Mouse (Mus musculus) cerebellum, adult 11-12 months (tissue): ENCODE data around the gene Ankrd65.
"Not testable (repeated sequence)": the region's sequence is repeated elsewhere in the genome, so short reads cannot be mapped to it uniquely, and the experiment has no call there.

Experiments used
- DNase-seq: peaks from one replicate; pipeline ENCODE4 v3.0.0; 2022

Ankrd65 gene

DNA sequence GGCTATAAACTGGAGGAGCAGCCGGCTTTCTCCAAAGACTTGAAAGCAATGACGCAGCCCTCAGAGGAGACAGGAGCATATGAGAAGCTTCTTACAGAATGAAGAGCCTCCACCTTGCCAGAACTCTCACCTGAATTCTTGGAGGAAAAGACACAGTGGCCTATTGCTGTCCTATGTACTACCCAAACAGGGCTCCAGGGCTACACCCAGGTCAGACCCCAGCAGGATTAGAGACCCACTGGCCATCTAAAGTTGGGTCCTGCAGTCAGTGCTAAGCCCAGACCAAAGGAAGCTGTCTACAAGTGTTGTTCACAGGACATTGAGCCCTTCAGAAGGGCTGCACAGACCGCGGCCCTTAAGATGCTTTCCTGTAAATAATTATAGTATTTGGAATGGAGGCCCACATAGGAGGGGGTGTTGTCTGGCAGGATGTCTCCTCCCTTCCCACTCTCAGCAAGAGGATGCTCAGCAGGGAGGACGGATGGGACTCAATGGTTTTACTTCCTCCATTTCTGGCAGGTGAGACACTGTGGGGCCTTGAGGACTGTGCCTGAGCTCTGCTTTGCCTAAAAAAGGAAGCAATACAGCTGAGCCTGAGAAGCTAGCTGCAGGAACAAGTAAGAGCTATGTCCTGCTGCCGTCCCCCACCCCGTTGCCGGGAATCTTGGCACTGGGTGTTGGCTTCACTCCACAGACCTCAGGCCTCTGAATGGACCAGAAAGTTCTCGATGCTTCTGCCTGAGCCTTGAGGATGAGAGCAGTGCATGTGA lies 15.1 kb upstream of the Ankrd65 start:
- DNase-seq, result peak; percentile 79

DNA sequence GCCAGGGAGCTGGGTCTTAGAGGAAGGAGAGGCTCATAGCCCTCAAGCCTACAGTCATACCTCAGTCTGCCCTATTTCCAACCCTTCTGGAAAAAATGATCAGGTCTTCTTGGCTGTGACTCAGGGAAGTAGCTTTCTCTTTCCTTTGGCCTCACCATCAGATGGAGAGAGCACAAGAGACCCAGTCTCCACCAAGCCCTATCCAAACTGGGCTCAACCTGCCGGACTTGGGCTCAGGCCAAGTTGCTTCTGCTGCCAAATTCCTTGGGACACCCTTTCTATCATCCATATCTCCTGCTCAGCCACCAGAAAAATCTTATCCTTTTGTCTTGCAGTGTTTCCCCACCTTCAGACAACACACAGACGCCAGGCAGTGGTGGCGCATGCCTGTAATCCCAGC lies 14.4 kb upstream of the Ankrd65 start:
- DNase-seq, result peak; percentile 82

DNA sequence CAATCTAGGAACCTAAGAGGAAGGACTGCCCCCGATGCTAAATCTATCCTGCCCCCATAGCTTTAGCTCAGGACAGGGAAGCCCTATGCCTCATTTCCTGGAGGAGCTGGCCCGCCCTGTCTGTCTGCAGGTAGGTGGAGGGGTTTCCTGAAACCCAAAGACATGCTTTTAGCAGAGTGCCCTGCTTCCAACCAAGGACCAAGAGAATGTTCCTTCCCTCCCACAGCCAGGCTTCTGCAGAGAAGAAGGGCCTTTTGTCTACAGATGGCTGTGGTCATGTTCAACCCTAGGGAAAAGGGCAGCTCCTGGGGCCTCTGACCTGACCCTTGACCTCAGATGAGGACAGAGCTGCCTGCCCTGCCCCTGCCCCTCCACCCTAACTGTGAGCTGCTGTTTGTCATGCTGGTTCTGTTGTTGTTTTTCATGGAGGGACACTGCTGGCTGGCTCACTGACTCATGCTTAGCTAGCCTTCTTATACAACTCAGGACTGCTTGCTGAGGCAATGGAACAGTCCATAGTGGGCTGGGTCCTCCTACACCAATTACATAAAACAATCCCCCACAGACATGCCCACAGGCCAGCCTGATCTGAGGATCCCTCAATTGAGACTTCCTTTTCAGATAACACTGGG lies 13.4 kb upstream of the Ankrd65 start:
- no peak for DNase-seq

DNA sequence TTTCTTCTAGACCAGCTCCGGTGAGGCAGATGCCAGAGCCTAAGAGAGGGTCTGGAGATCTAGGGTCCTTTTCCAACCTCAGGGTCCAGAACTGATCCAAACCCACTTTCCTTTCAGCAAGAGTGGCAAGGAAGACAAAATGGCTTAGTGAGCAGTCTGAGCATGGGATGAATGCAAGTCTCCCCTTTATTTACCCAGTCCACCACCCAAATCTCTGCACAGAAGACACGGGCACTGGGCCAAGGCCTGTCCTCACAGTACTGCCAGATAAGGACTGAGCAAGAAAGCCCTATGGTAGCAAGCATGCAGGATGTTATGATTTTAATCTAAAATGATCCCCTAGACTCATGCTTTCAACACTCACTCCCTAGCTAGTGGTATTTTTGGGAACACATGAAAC lies 12.4 kb upstream of the Ankrd65 start:
- no peak for DNase-seq

DNA sequence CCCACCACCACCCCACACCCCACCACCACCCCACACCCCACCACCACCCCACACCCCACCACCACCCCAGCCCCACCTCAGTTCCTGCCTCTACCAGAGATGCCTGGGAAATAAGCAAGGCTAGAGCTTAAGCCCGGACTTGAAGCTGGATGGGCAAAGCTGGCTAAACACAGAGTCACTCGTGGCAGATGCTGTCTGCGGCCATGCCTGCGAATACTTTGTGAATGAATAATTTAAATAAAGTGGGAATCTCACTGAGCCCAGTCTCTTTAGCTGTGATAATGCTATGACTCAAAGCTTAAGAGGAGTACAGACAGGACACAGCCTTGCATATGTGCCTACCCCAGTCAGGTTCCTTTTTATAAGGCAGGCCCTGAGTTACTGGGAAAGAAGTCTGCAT lies 10.7 kb upstream of the Ankrd65 start:
- DNase-seq, result no peak

DNA sequence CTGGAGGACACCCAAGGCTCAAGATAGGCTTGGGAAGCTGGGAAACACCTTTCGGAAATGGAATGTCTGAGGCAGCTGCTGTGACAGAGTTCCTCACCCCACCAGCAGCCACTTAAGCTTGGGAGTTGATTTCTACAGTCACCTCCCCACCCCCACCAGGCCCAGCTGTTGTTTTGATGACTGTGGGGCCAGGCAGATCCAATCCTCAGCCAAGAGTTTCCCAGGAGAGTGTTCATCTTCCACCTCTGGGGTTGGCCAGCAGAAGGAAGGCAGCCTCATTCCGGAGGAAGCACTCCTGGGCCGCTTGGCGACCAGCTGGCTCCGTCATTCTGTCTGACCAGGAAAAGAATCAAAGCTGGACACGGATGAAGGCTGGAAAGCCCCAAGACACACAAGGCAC lies 9.3 kb upstream of the Ankrd65 start:
- no peak for DNase-seq

DNA sequence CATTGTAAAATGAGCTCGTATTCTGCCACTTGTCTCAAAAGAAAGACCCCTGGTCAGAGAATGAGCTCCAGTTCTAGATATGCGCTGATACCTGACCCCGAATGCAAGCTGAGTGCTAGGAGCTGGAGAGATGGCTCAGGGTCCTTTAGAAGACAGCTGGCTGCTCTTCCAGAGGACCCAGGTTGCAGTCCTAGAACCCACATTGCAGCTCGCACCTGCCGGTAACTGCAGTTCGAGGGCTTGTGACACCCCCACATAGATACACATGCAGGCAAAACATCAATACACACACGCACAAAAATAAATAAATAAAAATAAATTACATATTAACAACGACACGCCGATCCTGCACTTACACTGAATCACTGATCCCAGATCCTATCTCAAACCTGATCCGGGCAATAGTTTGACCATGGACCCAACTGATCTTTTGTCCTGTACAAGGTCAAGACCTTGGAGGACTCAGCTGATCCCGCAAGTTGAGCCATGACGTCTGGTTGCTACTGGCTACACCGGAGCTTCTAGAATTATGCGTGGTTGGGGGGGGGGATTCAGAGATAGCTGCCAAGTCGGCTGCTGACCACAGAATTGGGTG lies 6.7 kb upstream of the Ankrd65 start:
- no peak for DNase-seq

DNA sequence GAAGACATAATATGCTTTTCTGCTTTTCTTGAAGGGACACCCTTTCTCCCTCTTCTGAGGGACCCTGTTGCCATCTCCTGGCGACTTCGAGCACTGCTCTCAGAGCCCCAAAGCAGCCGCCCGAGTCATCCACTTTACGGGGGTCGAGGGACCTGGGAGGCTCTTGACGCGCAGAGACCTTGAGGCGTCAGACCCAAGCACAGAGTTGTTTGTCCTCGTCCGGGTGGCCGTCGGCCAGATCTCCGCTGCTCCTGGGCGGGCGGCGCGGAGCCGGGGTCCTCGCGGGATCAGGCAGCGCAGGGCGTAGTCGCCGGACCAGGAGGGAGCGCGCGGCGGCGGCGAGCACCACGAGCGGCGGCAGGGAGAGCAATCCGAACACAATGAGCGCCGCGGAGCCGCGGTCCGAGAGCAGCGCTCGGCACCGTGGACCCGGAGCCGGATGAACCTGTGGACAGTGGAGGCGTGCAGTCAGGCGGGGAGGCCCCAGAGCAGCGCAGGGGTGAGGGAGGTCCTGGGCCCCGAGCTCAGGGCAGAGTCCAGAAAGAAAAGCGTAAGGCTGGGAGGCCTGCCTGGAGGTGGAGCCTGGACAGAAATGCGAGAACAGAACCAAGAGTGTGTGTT lies 6.0 kb upstream of the Ankrd65 start:
- DNase-seq, result peak; percentile 83

DNA sequence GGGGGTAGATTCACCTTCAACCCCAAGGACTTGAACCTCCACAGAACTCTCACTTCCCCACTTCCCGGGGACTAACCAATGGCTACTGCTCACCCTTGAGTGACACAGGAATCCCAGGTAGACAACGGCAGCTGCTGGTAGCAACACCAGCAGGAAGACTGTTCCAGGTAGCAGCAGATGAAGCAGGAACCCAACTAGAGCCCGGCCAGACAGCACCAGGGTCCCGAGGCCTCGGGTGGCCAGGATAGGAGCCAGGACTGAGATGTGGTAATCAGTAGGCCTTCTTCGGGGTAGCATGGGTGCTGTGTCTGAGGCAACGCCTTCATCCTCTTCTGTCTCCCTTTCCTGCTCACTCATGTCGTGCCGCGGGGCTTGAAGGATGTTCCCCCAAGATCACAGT lies 5.0 kb upstream of the Ankrd65 start:
- DNase-seq, result no peak

DNA sequence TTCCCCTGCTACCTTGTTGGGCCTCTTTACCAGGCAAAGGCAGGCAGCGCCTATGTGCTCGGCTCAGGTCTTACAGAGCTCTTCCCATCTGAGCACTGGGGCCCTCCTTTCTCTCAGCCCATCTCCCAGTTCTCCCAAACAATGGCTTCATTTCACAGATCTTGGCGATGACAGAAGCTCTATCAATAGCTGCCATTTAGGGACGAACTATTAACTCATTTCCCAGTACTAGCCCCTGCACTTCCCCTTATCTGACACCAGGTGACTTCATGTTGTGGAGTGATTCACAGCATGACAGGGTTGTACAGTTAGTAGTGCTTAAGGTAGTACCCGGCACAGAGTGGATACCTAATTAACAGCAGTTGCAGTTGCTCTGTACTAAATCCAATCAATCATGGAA lies 4.4 kb upstream of the Ankrd65 start, which contains the start of gene Tmem88b:
TSS of gene Tmem88b (minus strand) at position 56 of the 400 bp plus-strand sequence.
- no peak for DNase-seq

DNA sequence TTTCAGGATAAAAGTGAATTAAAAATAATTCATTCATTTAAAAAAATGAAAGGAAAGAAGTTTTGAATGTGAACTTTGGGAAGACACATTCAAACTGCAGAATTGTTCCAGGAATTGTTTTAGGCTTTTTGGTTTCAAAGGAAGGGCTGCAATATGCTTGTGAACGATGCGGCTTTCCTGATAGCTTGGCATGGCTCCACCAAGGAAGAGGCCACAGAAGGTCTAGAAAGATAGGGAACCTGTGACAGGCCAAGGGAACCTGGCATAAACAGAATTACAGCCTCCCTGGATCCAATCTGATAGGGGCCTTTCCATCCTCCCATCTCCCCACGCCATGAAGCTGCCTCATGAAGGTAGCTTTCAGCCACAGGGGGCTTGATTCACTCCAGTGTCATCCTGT lies 1.9 kb upstream of the Ankrd65 start:
- no peak for DNase-seq

DNA sequence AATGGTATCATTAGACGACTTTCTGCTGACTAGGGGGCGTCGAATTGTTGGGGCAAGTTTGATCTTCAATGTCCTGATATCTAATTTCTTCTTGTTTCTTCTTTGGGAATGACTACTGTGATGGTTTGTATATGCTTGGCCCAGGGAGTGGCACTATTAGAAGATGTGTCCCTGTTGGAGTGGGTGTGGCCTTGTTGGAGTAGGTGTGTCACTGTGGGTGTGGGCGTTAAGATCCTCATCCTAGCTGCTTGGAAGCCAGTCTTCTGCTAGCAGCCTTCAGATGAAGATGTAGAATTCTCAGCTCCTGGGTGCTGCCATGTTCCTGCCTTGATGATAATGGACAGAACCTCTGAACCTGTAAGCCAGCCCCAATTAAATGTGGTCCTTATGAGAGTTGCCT lies 1.4 kb upstream of the Ankrd65 start:
- DNase-seq, result not testable (repeated sequence)

DNA sequence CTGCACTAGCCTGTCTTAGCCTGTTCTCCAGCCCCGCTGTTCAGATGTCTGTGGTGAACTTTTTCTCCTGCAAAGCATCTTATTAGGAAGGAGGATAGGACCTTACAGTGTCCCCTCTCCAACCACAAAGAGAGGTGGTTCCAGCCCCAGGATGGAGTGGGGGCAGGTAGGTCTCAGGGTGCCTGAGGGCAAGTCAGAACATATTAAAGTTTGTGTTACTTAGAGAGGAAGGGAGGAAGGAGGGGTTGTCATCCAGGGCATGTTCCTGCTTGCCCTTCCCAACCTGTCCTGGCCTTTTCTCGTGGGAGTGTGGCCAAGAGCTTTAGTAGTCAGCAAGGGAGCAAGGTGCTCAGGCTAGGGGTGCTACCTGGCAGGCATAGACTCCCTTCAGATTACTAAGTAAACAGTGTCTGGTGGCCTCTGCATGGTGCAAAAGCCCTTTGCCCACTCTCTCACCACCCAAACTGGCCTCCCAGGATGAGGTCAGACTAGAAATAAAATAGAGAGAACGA lies 467 bp downstream of the Ankrd65 start:
- no peak for DNase-seq

DNA sequence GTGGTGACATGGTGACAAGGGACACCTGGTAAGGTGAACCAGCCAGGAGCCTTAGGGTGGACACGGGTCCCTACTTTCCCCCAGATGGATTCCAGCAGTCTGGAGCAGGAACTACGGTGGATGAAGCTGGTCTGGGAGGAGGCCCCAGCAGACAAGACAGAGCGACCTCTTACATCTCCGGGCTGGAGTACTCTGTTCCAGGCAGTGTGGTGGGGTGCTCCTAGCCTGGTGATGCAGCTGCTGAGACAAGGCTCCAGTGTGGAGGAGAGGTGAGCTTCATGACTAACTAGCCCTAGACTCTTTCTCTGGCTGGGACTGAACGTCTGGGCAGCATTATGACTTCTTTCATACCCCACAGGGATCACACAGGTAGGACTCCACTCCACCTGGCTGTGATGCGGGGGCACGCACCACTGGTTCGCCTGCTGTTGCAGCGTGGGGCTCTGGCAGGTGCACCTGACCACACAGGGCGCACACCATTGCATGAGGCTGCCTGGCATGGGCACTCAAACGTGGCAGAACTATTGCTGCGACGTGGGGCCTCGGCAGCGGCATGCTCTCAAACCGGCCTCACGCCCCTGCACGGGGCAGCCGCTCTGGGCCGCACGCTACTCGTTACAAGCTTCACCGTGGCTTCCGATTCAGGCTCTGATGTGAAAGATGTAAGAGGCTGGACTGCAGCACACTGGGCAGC lies 1.1 kb downstream of the Ankrd65 start:
- no peak for DNase-seq

DNA sequence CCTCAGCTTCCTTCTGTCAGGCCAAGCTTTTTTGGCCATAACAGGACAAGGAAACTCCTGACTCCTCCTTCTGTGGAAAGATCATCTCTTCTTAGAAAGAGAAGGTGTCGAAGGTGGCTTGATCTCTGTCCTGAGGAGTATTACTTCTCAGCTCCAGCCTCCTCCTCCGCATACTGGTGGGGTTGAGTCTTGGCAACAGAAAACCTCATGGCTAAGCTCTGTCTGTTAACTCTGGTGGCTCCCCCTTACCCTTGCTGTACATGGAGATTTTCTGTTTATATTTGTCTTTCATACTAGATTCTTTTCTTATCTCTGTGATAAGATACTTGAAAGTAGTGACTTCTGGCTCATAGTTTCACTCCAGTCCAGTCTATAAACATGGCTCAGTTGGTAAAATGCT lies 3.5 kb downstream of the Ankrd65 start:
- no peak for DNase-seq

DNA sequence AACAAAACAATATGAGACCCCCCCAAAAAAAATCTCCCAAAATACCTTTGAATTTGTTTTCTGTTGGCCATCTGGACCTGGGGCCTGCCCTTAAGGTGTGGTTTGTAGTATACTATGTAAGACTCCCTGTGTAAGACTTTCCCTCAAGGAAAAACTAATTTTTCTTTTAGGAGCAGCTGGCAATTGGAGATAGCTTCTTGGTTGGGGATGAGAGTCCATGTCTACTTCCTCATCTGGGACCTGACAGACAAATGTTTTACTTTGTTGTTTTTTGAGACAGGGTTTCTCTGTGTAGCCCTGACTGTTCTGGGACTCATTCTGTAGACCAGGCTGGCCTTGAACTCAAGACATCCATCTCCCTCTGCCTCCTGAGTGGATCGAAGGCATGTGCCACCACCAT lies 11.8 kb downstream of the Ankrd65 start:
- no peak for DNase-seq

DNA sequence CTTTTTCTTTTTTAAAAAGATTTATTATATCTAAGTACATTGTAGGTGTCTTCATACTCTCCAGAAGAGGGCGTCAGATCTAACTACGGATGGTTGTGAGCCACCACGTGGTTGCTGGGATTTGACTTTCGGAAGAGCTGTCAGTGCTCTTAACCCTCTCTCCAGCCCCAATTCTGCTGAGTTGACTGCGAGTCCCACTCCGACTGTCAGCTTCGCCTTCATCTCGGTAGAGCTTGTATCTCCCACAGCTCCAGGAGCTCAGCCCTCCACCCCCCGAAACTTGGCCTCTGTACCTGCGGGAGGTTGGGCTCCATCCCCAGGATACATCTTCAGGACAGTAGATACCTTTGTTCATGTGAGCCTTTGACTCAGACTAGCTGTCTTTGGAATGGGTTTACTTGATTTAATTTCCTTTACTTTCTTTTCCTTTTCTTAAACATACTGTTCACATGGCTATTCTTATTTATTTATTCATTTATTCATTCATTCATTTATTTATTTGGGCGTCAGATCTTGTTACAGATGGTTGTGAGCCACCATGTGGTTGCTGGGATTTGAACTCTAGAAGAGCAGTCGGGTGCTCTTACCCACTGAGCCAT lies 12.6 kb downstream of the Ankrd65 start, which contains the start of gene Mrpl20:
TSS of gene Mrpl20 (plus strand) at position 138 of the 599 bp plus-strand sequence.
- DNase-seq, result no peak

DNA sequence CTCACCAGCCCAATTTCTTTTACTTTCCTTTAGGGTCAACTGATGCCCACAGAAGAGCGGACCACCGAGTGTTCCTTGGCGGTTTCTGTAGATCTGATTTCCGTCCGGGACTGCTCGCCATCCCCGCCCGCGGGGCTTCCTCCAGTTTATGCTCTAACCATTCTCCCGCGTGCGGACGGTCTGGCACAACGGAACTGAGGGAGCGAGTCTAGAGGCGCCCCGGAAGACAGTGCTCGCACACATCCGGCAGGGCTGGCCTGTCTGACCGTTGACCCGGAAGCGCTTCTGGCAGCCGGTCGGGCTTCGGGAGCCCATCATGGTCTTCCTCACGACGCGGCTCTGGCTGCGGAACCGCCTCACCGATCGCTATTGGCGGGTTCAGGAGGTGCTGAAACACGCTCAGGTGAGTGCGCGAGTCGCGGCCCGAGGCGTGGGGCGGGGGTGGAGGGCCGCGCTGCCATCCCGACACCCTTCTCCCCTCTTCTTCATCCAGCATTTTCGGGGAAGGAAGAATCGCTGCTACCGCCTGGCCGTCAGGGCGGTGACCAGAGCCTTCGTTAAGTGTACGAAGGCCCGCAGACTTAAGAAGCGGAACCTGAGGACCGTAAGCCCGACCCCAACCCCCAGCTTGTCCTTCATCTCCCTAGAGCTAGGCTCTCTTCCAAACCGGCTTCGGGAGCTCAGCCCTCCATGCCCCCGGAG lies 13.3 kb downstream of the Ankrd65 start:
- DNase-seq, result peak; percentile 92

DNA sequence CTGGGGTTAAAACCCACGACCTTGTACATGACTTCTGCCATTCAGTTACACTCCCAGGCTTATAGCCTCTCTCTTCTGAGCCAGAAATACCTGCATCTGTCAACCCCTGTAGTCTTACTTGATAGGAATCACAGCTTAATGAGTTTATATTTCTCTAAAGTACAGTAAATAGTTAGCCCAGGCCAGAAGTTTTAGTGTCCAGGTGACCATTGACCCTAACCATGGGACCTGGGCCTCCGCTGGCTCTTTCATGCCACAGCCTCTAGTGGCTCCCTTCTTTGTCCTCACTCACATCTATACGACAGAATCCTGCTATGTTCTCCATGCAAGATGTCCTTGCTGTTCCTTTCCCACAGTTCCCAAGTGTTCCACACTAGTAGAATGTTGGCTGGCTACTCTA lies 17.6 kb downstream of the Ankrd65 start:
- DNase-seq, result no peak

DNA sequence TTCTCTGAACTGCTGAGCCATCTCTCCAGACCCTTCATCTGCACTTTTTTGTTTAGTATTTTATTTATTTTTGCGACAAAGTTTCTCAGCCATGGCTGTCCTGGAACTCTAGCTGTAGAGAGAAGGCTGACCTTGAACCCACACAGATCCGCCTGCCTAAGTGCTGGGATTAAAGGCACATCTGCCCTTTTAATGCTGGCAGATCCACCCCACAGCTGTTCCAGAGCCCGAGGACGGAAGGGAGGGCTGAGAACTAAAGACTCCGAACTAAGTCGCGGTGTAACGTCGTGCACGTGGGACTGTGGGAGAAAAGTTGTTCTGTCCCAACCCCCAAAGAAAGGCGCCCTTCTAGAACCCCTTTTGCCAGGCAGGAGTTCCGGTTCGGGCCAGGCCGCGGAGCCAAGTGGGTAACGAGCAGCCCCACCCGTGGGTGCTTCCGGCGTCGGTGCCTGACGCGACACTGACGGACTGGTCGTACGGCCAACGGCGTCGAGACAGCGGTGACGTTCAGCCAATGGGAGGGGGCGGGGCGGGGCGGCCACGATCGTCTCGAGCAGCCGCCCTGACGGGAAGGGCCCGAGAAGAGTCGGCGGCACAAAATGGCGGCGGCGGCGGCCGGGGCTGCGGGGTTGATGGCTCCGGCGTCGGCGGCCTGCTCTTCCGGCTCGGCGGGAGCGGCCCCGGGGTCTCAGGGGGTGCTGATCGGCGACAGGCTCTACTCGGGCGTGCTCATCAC lies 21.9 kb downstream of the Ankrd65 start, which contains the start of gene Ccnl2:
TSS of gene Ccnl2 (plus strand) at position 561 of the 736 bp plus-strand sequence.
- peak; percentile 93 for DNase-seq

DNA sequence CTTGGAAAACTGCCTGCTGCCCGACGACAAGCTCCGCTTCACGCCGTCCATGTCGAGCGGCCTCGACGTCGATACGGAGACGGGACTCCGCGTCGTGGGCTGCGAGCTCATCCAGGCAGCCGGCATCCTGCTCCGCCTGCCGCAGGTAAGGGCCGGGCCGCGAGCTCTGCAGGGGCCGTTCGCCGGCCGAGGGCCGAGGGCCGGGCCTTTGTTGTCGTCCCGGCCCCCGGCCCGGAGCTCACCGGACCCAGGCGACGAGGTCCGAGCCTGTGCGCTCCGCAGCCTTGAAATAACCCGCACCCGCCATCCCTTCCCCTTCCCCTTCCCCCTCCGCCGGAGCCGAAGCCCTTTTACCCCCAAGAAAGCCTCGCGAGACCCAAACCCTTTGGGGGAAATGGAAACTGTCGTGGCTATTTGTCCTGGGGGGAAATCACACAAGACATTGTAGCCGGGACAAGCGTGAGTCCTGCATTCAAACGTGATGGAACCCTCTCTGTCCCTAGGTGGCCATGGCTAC lies 22.5 kb downstream of the Ankrd65 start:
- no peak for DNase-seq
